Comparison of ENCODE assay signal across 9 mouse cellular contexts in genomic region chr9:49796618-49797507, GRCm38 (mm10). TPM values are rescaled to one million over a fixed set of nuclear protein-coding genes. Genes with fewer than 3 reads are reported as not detected.
DNase-seq lines count a peak whose midpoint lies in the region; ATAC-seq and TF ChIP-seq lines count a peak whose summit lies in the region.
"Had no signal": no experiment of that assay in that cellular context is flagged by ENCODE, and none has a peak within 500 bp of the region (broad histone marks: within the 10 kb centered on the region; RNA-seq: fewer than 3 reads in every experiment).

No protein-coding gene starts in this region.

- TF ChIP-seq CTCF in small intestine, adult 2 months (IDR thresholded peaks at IDR 0.05; ENCODE audit: extremely low read depth, insufficient read length, insufficient replicate concordance, low read depth, low read length), result no peak

- no peaks in the 10 kb centered on the region for H3K9me3 ChIP-seq in midbrain, embryonic 10.5 days (replicated peaks)

- intact Hi-C loops in left cerebral cortex, postnatal 14 days (cut with DNase I), result loop anchor here (5.0 to 10.0 kb wide), 3 partner anchors 180 to 375 kb away; no protein-coding TSS in a partner anchor

- WGBS in midbrain, embryonic 10.5 days, result under 1% methylated on average over 51 of the region's 52 CpGs
- WGBS in small intestine, adult 2 months, result 2% methylated on average over 51 of the region's 52 CpGs

- peak; percentile 57 to 64 for DNase-seq in adrenal gland, adult 18-20 months (ENCODE audit: low spot score in 2 of 2)
- peak; percentile 49 to 72 for DNase-seq in cerebellum, postnatal 4 days (ENCODE audit: low spot score in 2 of 2)
- peak; percentile 14 to 44 for DNase-seq in gastrocnemius, adult 8-10 months (ENCODE audit: low spot score in 2 of 2)
- DNase-seq in induced T-regulatory cell, adult 2 months (ENCODE audit: low read depth), result peak; percentile 6
- DNase-seq in left cerebral cortex, postnatal 14 days (ENCODE audit: low spot score in 2 of 2), result peak; percentile 76 to 82
- peak; percentile 83 for DNase-seq in midbrain, embryonic 10.5 days (ENCODE audit: low spot score)

- H3K27ac ChIP-seq in midbrain, embryonic 10.5 days (replicated peaks), result peak overlapping the region; percentile 88
- H3K27ac ChIP-seq in small intestine, adult 2 months (ENCODE audit: insufficient read depth, low read depth, low read length), result no peak overlapping the region
- H3K27ac ChIP-seq: macrophage had no signal

- no peak for TF ChIP-seq POLR2A in small intestine, adult 2 months (IDR thresholded peaks at IDR 0.05; ENCODE audit: low read depth, low read length)

- H3K4me1 ChIP-seq in midbrain, embryonic 10.5 days, result peaks cover 24% of the 10 kb centered on the region
- no peaks in the 10 kb centered on the region for H3K4me1 ChIP-seq in small intestine, adult 2 months (ENCODE audit: control insufficient read depth, insufficient read depth, insufficient read length, low read length)

- peak overlapping the region; percentile 84 for H3K4me3 ChIP-seq in midbrain, embryonic 10.5 days
- peak overlapping the region; percentile 67 for H3K4me3 ChIP-seq in small intestine, adult 2 months (ENCODE audit: low read depth, low read length)

- ATAC-seq in megakaryocyte-erythroid progenitor cell, adult 5-6 weeks (replicated peaks; ENCODE audit: low FRiP score, low TSS enrichment, poor library complexity, severe bottlenecking), result no peak

- H3K36me3 ChIP-seq in midbrain, embryonic 10.5 days, result no peaks in the 10 kb centered on the region
- H3K36me3 ChIP-seq in small intestine, adult 2 months (ENCODE audit: control insufficient read depth, insufficient read depth, low read length), result no peaks in the 10 kb centered on the region

- peaks cover 38% of the 10 kb centered on the region for H3K27me3 ChIP-seq in midbrain, embryonic 10.5 days (ENCODE audit: low read depth, poor library complexity, severe bottlenecking)
- peaks cover 11% of the 10 kb centered on the region; the same call in 1 of the 2 replicates for H3K27me3 ChIP-seq in small intestine, adult 2 months (ENCODE audit: control insufficient read depth, insufficient read depth, low read length)

RNA-seq across cellular contexts. Expression of gene Ncam1, which starts 1.9 kb away (rescaled TPM):
- 10 to 100 TPM; 52.1 to 54.9 TPM for total RNA-seq in adrenal gland, adult 18-20 months (2021)
- 10 to 100 TPM in 2 of 4 experiments, 1 to 10 TPM in 2; 6.7 to 12.6 (median 10.2) TPM for total RNA-seq in gastrocnemius, adult 8-10 months (2022)
- 100 to 1,000 TPM; 437 to 463 TPM for total RNA-seq in left cerebral cortex, postnatal 14 days (2021)
- 48.9 and 94.9 TPM in 2 replicates for polyA plus RNA-seq in midbrain, embryonic 10.5 days (2016; fragmentation: Nextera tagmentation; extraction: Ambion mirVana)
- 1.6 and 3.5 TPM in 2 replicates for polyA plus RNA-seq in small intestine, adult 2 months (2012; rRNA removed)
- total RNA-seq in megakaryocyte-erythroid progenitor cell, adult 5-6 weeks (2014; fragmentation: Nextera tagmentation), result 0.82 TPM in 1 of 2 replicates, not detected in the other
- 0.08 and 0.14 TPM in 2 replicates for total RNA-seq in megakaryocyte-erythroid progenitor cell, adult 5-6 weeks (2017)

Comparison
In these comparisons a context has a peak if more than half of its experiments do, and no peak if none do; other contexts are left out.
1. DNase-seq: peak in every context shown above with its lines; median percentile 83 in midbrain, embryonic 10.5 days; 79 in left cerebral cortex, postnatal 14 days; 60 in adrenal gland, adult 18-20 months; 60 in cerebellum, postnatal 4 days; 29 in gastrocnemius, adult 8-10 months; 6 in induced T-regulatory cell, adult 2 months.
2. RNA of gene Ncam1, which starts 1.9 kb away (total RNA-seq): 437 to 463 TPM in left cerebral cortex, postnatal 14 days; 52.1 to 54.9 TPM in adrenal gland, adult 18-20 months, 6.7 to 12.6 TPM in gastrocnemius, adult 8-10 months and 0.08 to 0.82 TPM in megakaryocyte-erythroid progenitor cell, adult 5-6 weeks; every median in the first group is over 4 times any median in the second.